Mouse (Mus musculus) limb, embryonic 11.5 days (tissue): ENCODE data around the gene Slc25a44. TPM values are rescaled to one million over a fixed set of nuclear protein-coding genes. Genes with fewer than 3 reads are reported as not detected.
"Not testable (repeated sequence)": the region's sequence is repeated elsewhere in the genome, so short reads cannot be mapped to it uniquely, and the experiment has no call there.

Source experiments
- ATAC-seq: fragments of 200-750 bp; cut with Nextera tagmentation; 2 replicates; pipeline ENCODE4 v1.8.0; 2017; ENCODE audit warnings: low read depth; ENCODE audit not compliant: insufficient number of reproducible peaks, low FRiP score, low TSS enrichment
- DNase-seq: peaks from one replicate; pipeline ENCODE4 v3.0.0-alpha.2; 2015; ENCODE audit warnings: low spot score
- H3K27ac ChIP-seq: fragments of 300-500 bp; sonication (generic); replicated peaks from 2 replicates; pipeline ENCODE4 v1.5.1; 2014; ENCODE audit warnings: low read depth, mild to moderate bottlenecking, low read length
- H3K27me3 ChIP-seq: fragments of 300-500 bp; sonication (generic); 2 replicates; pipeline ENCODE4 v1.6.1; 2014; ENCODE audit warnings: mild to moderate bottlenecking, low read length, mixed read lengths; ENCODE audit not compliant: control insufficient read depth, insufficient read depth
- H3K36me3 ChIP-seq: fragments of 300-500 bp; sonication (generic); 2 replicates; pipeline ENCODE4 v1.6.1; 2014; ENCODE audit warnings: mild to moderate bottlenecking, low read length, moderate library complexity, mixed read lengths; ENCODE audit not compliant: control insufficient read depth, insufficient read depth
- H3K4me1 ChIP-seq: fragments of 300-500 bp; sonication (generic); 2 replicates; pipeline ENCODE4 v1.6.1; 2014; ENCODE audit warnings: low read length, mixed read lengths; ENCODE audit not compliant: control insufficient read depth, insufficient read depth
- H3K4me2 ChIP-seq: fragments of 300-500 bp; sonication (generic); 2 replicates; pipeline ENCODE4 v1.6.1; 2014; ENCODE audit warnings: low read depth, mild to moderate bottlenecking, moderate library complexity; ENCODE audit not compliant: severe bottlenecking
- H3K4me3 ChIP-seq: fragments of 300-500 bp; sonication (generic); 2 replicates; pipeline ENCODE4 v1.5.1; 2014; ENCODE audit warnings: low read depth, low read length
- H3K9ac ChIP-seq: fragments of 300-500 bp; sonication (generic); 2 replicates; pipeline ENCODE4 v1.6.1; 2014; ENCODE audit warnings: mild to moderate bottlenecking, low read length
- H3K9me3 ChIP-seq: fragments of 300-500 bp; sonication (generic); 2 replicates; pipeline ENCODE4 v1.6.1; 2016; ENCODE audit warnings: low read length; ENCODE audit not compliant: control insufficient read depth
- WGBS: fragments of 180-500 bp; shearing (Covaris S2); extraction: QIAGEN DNeasy Blood & Tissue Kit; methylation state at CpG from one replicate; pipeline ENCODE4 v1.1.7; 2014; 5-methylcytosine and 5-hydroxymethylcytosine counted together
- polyA plus RNA-seq: library from polyadenylated mRNA; unstranded; fragments of >200 nt; fragmentation: Nextera tagmentation; extraction: Ambion mirVana; gene quantifications from 2 replicates; pipeline ENCODE4 v1.2.1, GENCODE M21; 2014

Gene Slc25a44
- polyA plus RNA-seq, 1 experiment from 2014 or later, result 17.7 TPM

DNA sequence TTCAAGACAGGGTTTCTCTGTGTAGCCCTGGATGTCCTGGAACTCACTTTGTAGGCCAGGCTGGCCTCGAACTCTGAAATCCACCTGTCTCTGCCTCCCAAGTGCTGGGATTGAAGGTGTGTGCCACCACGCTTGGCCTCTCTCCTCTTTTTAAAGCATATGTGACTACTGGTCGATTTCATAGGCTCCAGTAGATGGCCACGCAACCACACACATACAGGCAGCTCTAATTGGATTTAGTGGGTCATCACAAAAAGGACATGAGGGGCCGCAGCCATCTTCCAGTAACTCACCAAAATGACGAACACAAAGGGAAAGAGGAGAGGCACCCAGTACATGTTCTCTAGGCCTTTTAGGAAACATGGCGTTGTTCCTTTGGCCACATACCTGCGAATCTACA lies 3.7 kb upstream of the Slc25a44 start:
- not testable (repeated sequence) for H3K27me3 ChIP-seq, H3K36me3 ChIP-seq, H3K9ac ChIP-seq, H3K4me2 ChIP-seq, H3K4me3 ChIP-seq, H3K27ac ChIP-seq, H3K4me1 ChIP-seq, H3K9me3 ChIP-seq, ATAC-seq, DNase-seq
- 78% methylated on average over 8 of the region's 8 CpGs for WGBS

DNA sequence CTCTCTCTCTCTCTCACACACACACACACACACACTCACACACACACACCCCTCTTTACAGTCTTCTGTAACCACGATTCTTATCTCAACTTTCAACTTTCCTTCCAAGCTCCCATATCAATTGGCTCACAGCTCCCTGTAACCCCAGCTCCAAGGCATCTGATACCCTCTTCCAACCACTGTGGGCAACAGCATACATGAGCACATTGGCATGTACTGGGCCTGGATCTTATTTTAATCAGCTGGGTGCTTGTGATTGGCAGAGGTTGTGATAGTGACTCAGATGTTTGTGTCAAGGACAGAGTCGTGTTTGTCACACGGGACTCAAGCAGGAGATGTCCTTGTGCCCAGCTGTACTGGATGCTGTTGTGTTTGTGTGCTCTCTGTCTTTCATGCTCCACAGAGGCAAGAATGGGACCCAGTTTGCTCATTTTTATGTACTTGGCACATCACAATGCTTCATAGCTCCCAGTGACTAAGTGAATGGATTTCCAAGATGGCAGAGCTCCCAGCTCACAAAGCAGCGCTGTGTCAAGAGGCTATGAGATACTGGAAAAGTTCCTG lies 2.5 kb upstream of the Slc25a44 start:
- Histone ChIP-seq H3K9ac (no peak overlapping the region), H3K27me3 (no peaks in the 10 kb centered on the region), H3K4me3 (no peak overlapping the region), H3K9me3 (no peaks in the 10 kb centered on the region), H3K4me1 (peaks cover 5% of the 10 kb centered on the region), H3K36me3 (no peaks in the 10 kb centered on the region), H3K4me2 (no peak overlapping the region), H3K27ac (no peak overlapping the region)
- WGBS, result 82% methylated on average over 4 of the region's 4 CpGs
- DNase-seq, result no peak
- ATAC-seq, result no peak

GRCm38 (mm10) chr3:88425708-88426420 lies 925 bp upstream of the Slc25a44 start:
- Histone ChIP-seq H3K4me2 (no peak overlapping the region), H3K9ac (no peak overlapping the region), H3K27ac (no peak overlapping the region), H3K36me3 (no peaks in the 10 kb centered on the region; the same call in 1 of the 2 replicates), H3K4me3 (no peak overlapping the region), H3K27me3 (no peaks in the 10 kb centered on the region), H3K4me1 (peaks cover 5% of the 10 kb centered on the region), H3K9me3 (no peaks in the 10 kb centered on the region)
- WGBS, result 83% methylated on average over 10 of the region's 10 CpGs
- ATAC-seq (no peak), DNase-seq (no peak)

DNA sequence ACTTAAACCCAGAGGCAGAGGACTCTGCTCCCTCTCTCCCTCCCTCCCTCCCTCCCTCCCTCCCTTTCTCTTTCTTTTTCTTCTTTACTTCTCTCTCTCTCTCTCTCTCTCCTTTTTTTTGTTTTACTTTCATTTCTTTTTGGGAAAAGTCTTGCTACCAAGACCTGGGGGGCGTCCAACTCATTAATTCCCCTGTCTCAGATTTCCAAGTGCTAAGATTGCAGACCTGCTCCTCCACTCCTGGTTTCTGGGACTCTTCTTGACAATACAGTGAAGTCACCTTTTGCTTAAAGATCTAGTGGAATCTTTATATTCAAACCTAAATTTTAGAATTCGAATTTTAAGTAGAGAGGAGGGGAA lies 371 bp upstream of the Slc25a44 start:
- ATAC-seq (no peak), DNase-seq (no peak)
- no peak overlapping the region for H3K27ac ChIP-seq
- 9% methylated on average over 2 of the region's 2 CpGs for WGBS
- H3K36me3 ChIP-seq, result peaks cover 3% of the 10 kb centered on the region; the same call in 1 of the 2 replicates
- peaks cover 5% of the 10 kb centered on the region for H3K4me1 ChIP-seq
- H3K9ac ChIP-seq, result no peak overlapping the region
- peak overlapping the region; percentile 73; the same call in 1 of the 2 replicates for H3K4me3 ChIP-seq
- peak overlapping the region; percentile 89; the same call in 1 of the 2 replicates for H3K4me2 ChIP-seq
- no peaks in the 10 kb centered on the region for H3K27me3 ChIP-seq
- no peaks in the 10 kb centered on the region for H3K9me3 ChIP-seq

- H3K36me3 ChIP-seq, result peaks cover 9% of the 10 kb centered on the region; the same call in 1 of the 2 replicates
- peaks cover 5% of the 10 kb centered on the region for H3K4me1 ChIP-seq
- no peak for DNase-seq
- ATAC-seq, result no peak
- no peak overlapping the region for H3K4me3 ChIP-seq
- H3K27me3 ChIP-seq, result no peaks in the 10 kb centered on the region
- no peaks in the 10 kb centered on the region for H3K9me3 ChIP-seq
- H3K27ac ChIP-seq, result no peak overlapping the region
- no peak overlapping the region for H3K9ac ChIP-seq
- 54% methylated on average over 9 of the region's 9 CpGs for WGBS
- no peak overlapping the region for H3K4me2 ChIP-seq
Measured at GRCm38 (mm10) chr3:88422020-88422720, 2.8 kb downstream of the Slc25a44 start.

- no peak overlapping the region for H3K4me2 ChIP-seq
- peaks cover 11% of the 10 kb centered on the region; the same call in 1 of the 2 replicates for H3K36me3 ChIP-seq
- H3K9me3 ChIP-seq, result no peaks in the 10 kb centered on the region
- no peak for DNase-seq
- ATAC-seq, result no peak
- H3K4me3 ChIP-seq, result no peak overlapping the region
- no peak overlapping the region for H3K9ac ChIP-seq
- H3K27ac ChIP-seq, result no peak overlapping the region
- peaks cover 5% of the 10 kb centered on the region for H3K4me1 ChIP-seq
- 93% methylated on average over 19 of the region's 19 CpGs for WGBS
- no peaks in the 10 kb centered on the region for H3K27me3 ChIP-seq
Measured at GRCm38 (mm10) chr3:88420771-88421170, 4.2 kb downstream of the Slc25a44 start.

DNA sequence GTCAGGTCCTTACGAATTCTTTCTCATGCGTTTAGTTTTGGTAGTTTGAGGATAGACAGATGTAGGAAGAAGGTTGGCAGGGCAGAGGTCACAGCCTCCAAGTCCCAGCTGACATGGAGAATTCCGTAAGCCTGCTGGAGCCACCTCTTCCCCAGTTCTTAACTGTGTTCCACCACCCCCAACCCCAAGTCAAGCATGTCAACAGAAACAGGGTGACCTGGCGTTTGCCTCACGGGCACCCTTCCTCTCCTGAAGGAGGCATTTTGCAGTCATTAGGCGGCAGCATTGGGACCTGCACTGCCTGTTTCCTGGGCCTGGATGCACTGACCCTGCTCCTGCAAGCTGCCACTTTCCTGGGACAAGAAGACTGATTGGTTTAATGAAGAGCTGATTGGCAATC lies 6.9 kb downstream of the Slc25a44 start:
- Histone ChIP-seq H3K27me3 (no peaks in the 10 kb centered on the region), H3K27ac (no peak overlapping the region), H3K4me2 (no peak overlapping the region), H3K36me3 (peaks cover 13% of the 10 kb centered on the region), H3K4me3 (no peak overlapping the region), H3K4me1 (no peaks in the 10 kb centered on the region), H3K9me3 (no peaks in the 10 kb centered on the region), H3K9ac (peak overlapping the region; percentile 9; the same call in 1 of the 2 replicates)
- 84% methylated on average over 6 of the region's 6 CpGs for WGBS
- ATAC-seq, result no peak
- DNase-seq, result no peak

DNA sequence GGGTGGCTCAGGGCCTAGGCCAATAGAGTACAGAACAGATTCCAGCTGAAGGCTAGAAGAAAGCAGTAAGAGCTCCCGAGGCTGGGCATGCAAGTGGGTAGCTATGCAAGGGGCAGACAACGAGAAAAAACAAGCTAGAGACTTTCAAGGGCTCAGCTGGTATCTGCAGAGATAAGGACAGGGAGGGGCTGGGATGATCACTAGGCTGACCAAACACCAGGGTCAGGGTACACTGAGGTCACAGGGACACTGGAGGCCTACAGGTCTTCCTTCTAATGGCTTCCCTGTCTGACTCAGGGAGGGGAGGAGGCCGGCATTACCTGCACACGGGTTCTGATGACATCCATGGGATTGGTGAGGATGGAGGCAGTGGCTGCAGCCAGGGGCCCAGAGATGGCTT lies 9.3 kb downstream of the Slc25a44 start:
- ATAC-seq (no peak), DNase-seq (no peak)
- Histone ChIP-seq H3K4me3 (no peak overlapping the region), H3K4me2 (no peak overlapping the region), H3K36me3 (peaks cover 16% of the 10 kb centered on the region), H3K9ac (no peak overlapping the region), H3K9me3 (no peaks in the 10 kb centered on the region), H3K27ac (no peak overlapping the region), H3K4me1 (0 out of 2 replicates have a peak, but pooled peaks cover under 1% of the 10 kb centered on the region), H3K27me3 (no peaks in the 10 kb centered on the region)
- WGBS, result 87% methylated on average over 4 of the region's 4 CpGs
